Mouse (Mus musculus) ES-E14 (cell line): ENCODE results near the gene Scin. TPM values are rescaled to one million over a fixed set of nuclear protein-coding genes. Genes with fewer than 3 reads are reported as not detected.

ENCODE experiments used
- DNase-seq: peaks from one replicate; pipeline ENCODE4 v3.0.0-alpha.2; 2013; ENCODE audit warnings: low read depth, low spot score
- H3K27ac ChIP-seq: 2 replicates; pipeline ENCODE4 v1.5.1; 2012; ENCODE audit warnings: low read depth, mild to moderate bottlenecking, low read length, moderate library complexity, mixed read lengths; ENCODE audit not compliant: poor library complexity, insufficient read depth, severe bottlenecking
- H3K36me3 ChIP-seq: 2 replicates; pipeline ENCODE4 v1.6.1; 2012; ENCODE audit warnings: mild to moderate bottlenecking, low read length, moderate library complexity, mixed read lengths; ENCODE audit not compliant: control insufficient read depth, poor library complexity, insufficient read depth, severe bottlenecking
- H3K4me1 ChIP-seq, 2 experiments: fragments of 150-350 bp in 1 of 2; sonication (generic) in 1 of 2; 2 replicates each; pipeline ENCODE4 v1.6.1; 2012; ENCODE audit warnings: low read length in 2 of 2, mild to moderate bottlenecking in 1 of 2, mixed read lengths in 1 of 2; ENCODE audit not compliant: control insufficient read depth in 2 of 2, insufficient read depth in 2 of 2, poor library complexity in 1 of 2
- H3K4me3 ChIP-seq, 2 experiments: fragments of 150-350 bp in 1 of 2; sonication (generic) in 1 of 2; 2 replicates each; pipeline ENCODE4 v1.5.1; 2012; ENCODE audit warnings: low read length in 2 of 2, low read depth in 1 of 2, mild to moderate bottlenecking in 1 of 2, mixed read lengths in 1 of 2; ENCODE audit not compliant: insufficient read depth in 1 of 2, poor library complexity in 1 of 2, severe bottlenecking in 1 of 2
- H3K9ac ChIP-seq: 2 replicates; pipeline ENCODE4 v1.6.1; 2012; ENCODE audit warnings: low read depth, mild to moderate bottlenecking, low read length, mixed read lengths; ENCODE audit not compliant: poor library complexity, insufficient read depth, severe bottlenecking
- H3K9me3 ChIP-seq: fragments of 150-350 bp; sonication (generic); 2 replicates; pipeline ENCODE4 v1.6.1; 2012; ENCODE audit warnings: low read depth, mild to moderate bottlenecking, low read length; ENCODE audit not compliant: control insufficient read depth, insufficient read depth
- CHD2 ChIP-seq: IDR thresholded peaks from 2 replicates; pipeline ENCODE4 v1.6.1; 2014; ENCODE audit warnings: mild to moderate bottlenecking, low read depth, low read length, inconsistent platforms
- HCFC1 ChIP-seq: IDR thresholded peaks from 2 replicates; pipeline ENCODE4 v1.6.1; 2012; ENCODE audit warnings: low read length, inconsistent platforms, borderline replicate concordance; ENCODE audit not compliant: insufficient read depth
- MAFK ChIP-seq: IDR thresholded peaks from 2 replicates; pipeline ENCODE4 v1.6.1; 2014; ENCODE audit warnings: mild to moderate bottlenecking, low read depth, low read length, inconsistent platforms; ENCODE audit not compliant: insufficient read depth
- ZC3H11A ChIP-seq: IDR thresholded peaks from 2 replicates; pipeline ENCODE4 v1.6.1; 2012; ENCODE audit warnings: low read depth, mild to moderate bottlenecking, inconsistent platforms, low read length, borderline replicate concordance
- ZNF384 ChIP-seq: IDR thresholded peaks from 2 replicates; pipeline ENCODE4 v1.6.1; 2012; ENCODE audit warnings: low read depth, low read length, inconsistent platforms
- in situ Hi-C, 2 experiments: fragments of 600-800 bp; cut with MboI; formaldehyde crosslinking; loops; one replicate each; pipeline ENCODE4 v1.15.1; 2025; ENCODE audit warnings: low sequenced_read_pairs in 2 of 2, inconsistent platforms in 1 of 2; ENCODE audit not compliant: unreplicated experiment in 2 of 2
- total RNA-seq: library from RNA; depleted of rRNA; stranded (reverse); fragments of 300-350 nt; gene quantifications from 2 replicates; pipeline ENCODE4 v1.2.3, GENCODE M21; 2012

Scin gene
- total RNA-seq, 1 experiment, result 0.31 TPM

GRCm38 (mm10) chr12:40147319-40147718, 13.3 kb upstream of the Scin start:
- Histone ChIP-seq H3K27ac (no peak overlapping the region), H3K4me3 (no peak overlapping the region), H3K9me3 (no peaks in the 10 kb centered on the region), H3K36me3 (no peaks in the 10 kb centered on the region), H3K9ac (no peak overlapping the region), H3K4me1 (no peaks in the 10 kb centered on the region)
- no peak for DNase-seq
- in situ Hi-C loops, result no loop called here
- no peak for TF ChIP-seq MAFK
- TF ChIP-seq HCFC1, result no peak
- no peak for TF ChIP-seq ZNF384
- TF ChIP-seq CHD2, result no peak
- no peak for TF ChIP-seq ZC3H11A

DNA sequence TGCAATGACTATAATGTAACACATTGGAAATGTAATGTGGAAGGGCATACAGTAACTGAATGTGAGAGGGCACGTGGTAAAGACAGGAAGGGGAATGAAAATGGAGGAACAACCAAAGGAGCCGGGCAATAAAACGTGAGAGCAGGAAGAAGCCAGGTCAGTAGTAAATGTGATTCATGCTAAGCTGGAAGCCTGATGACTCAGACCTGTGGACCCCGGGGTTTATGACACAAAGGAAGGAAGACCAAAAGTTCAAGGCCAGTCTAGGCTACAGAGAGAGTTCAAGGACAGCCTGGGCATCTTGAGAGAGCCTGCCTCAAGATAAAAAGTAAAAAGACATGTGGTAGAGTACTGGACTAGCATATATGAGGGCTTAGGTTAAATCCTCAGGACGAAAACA, 12.5 kb upstream of the Scin start:
- Histone ChIP-seq H3K36me3 (no peaks in the 10 kb centered on the region), H3K27ac (no peak overlapping the region), H3K9me3 (no peaks in the 10 kb centered on the region), H3K9ac (no peak overlapping the region), H3K4me3 (no peak overlapping the region), H3K4me1 (no peaks in the 10 kb centered on the region)
- in situ Hi-C loops, result no loop called here
- no peak for DNase-seq
- TF ChIP-seq ZC3H11A (no peak), HCFC1 (no peak), ZNF384 (no peak), MAFK (no peak)

- DNase-seq, result no peak
- H3K27ac ChIP-seq, result no peak overlapping the region
- TF ChIP-seq CHD2 (no peak), HCFC1 (no peak), MAFK (no peak), ZNF384 (no peak), ZC3H11A (no peak)
- H3K36me3 ChIP-seq, result no peaks in the 10 kb centered on the region
- H3K9ac ChIP-seq, result no peak overlapping the region
- H3K9me3 ChIP-seq, result no peaks in the 10 kb centered on the region
- H3K4me1 ChIP-seq, result no peaks in the 10 kb centered on the region
- in situ Hi-C loops, result no loop called here
- no peak overlapping the region for H3K4me3 ChIP-seq
Observed at GRCm38 (mm10) chr12:40140706-40141105, 6.7 kb upstream of the Scin start.

DNA sequence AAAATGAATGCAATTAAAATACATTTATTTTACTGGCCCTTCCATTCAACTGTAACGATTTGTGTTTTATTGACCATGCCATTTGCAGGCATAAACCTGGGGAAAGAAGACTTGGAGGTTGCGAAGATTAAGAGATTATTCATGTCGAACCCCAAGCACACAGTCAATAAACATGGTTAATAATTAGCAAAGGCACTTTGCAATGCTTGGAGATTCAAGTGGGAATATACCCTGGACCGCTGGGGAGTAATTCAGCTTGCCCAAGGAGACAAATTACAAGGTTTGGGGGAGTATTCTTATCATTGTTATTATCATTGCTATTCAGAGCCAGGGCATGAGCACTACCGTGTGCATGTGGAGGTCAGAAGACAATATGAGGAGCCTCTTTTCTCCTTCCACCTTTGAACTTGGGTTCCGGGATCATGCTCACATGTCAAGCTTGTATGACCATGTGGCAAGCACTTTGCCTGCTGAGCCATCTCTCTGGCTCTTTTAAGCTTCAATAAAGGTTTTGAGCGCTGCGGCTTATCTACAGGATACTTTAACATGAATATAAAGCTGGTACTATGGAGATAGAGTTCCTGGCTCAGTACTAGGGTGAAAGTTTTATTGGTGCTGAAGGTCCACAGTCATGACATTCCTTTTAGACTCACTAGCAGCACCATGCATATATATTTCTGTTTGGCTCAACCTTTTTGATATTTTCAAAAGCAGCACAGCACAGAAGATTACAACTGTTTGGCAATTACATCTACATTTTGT, 5.6 kb upstream of the Scin start:
- no peak for TF ChIP-seq ZNF384
- no peak for TF ChIP-seq ZC3H11A
- no peak for TF ChIP-seq HCFC1
- no peak for TF ChIP-seq MAFK
- TF ChIP-seq CHD2, result no peak

More for the DNA sequence above, 5.6 kb upstream of the Scin start:
- Histone ChIP-seq H3K36me3 (no peaks in the 10 kb centered on the region), H3K4me3 (no peak overlapping the region), H3K4me1 (no peaks in the 10 kb centered on the region), H3K9me3 (no peaks in the 10 kb centered on the region), H3K27ac (no peak overlapping the region), H3K9ac (no peak overlapping the region)
- no peak for DNase-seq
- in situ Hi-C loops, result no loop called here
